Mouse (Mus musculus) hindbrain, embryonic 11.5 days (tissue): ENCODE data around the gene Ptges3l. TPM values are rescaled to one million over a fixed set of nuclear protein-coding genes. Genes with fewer than 3 reads are reported as not detected.
A peak's percentile ranks its signal among the peaks of the same experiment; 100 is the strongest.
"Not testable (repeated sequence)": the region's sequence is repeated elsewhere in the genome, so short reads cannot be mapped to it uniquely, and the experiment has no call there.

Experiments used
- ATAC-seq: fragments of 200-750 bp; cut with Nextera tagmentation; 2 replicates; pipeline ENCODE4 v1.8.0; 2017; ENCODE audit warnings: mild to moderate bottlenecking, moderate TSS enrichment, moderate library complexity; ENCODE audit not compliant: low FRiP score
- DNase-seq: peaks from one replicate; pipeline ENCODE4 v3.0.0-alpha.2; 2015; ENCODE audit warnings: low spot score
- H3K27ac ChIP-seq: fragments of 300-500 bp; sonication (generic); 2 replicates; pipeline ENCODE4 v1.5.1; 2014; ENCODE audit warnings: mild to moderate bottlenecking, low read depth, low read length
- H3K27me3 ChIP-seq: fragments of 300-500 bp; sonication (generic); 2 replicates; pipeline ENCODE4 v1.6.1; 2014; ENCODE audit warnings: mild to moderate bottlenecking, low read length, moderate library complexity, mixed read lengths; ENCODE audit not compliant: control insufficient read depth, insufficient read depth
- H3K36me3 ChIP-seq: fragments of 300-500 bp; sonication (generic); 2 replicates; pipeline ENCODE4 v1.6.1; 2014; ENCODE audit warnings: mild to moderate bottlenecking, low read length, moderate library complexity, mixed read lengths; ENCODE audit not compliant: control insufficient read depth, insufficient read depth
- H3K4me1 ChIP-seq: fragments of 300-500 bp; sonication (generic); replicated peaks from 2 replicates; pipeline ENCODE4 v1.6.1; 2014; ENCODE audit warnings: low read length, mixed read lengths; ENCODE audit not compliant: control insufficient read depth, insufficient read depth
- H3K4me2 ChIP-seq: fragments of 300-500 bp; sonication (generic); replicated peaks from 2 replicates; pipeline ENCODE4 v1.6.1; 2014; ENCODE audit warnings: mild to moderate bottlenecking, low read depth, low read length
- H3K4me3 ChIP-seq: fragments of 300-500 bp; sonication (generic); 2 replicates; pipeline ENCODE4 v1.5.1; 2014; ENCODE audit warnings: low read depth, low read length
- H3K9ac ChIP-seq: fragments of 300-500 bp; sonication (generic); 2 replicates; pipeline ENCODE4 v1.6.1; 2014; ENCODE audit warnings: low read depth, low read length
- H3K9me3 ChIP-seq: fragments of 300-500 bp; sonication (generic); 2 replicates; pipeline ENCODE4 v1.6.1; 2016; ENCODE audit warnings: low read length; ENCODE audit not compliant: control insufficient read depth
- WGBS: fragments of 180-500 bp; shearing (Covaris S2); extraction: QIAGEN DNeasy Blood & Tissue Kit; methylation state at CpG from one replicate; pipeline ENCODE4 v1.1.7; 2014; 5-methylcytosine and 5-hydroxymethylcytosine counted together
- polyA plus RNA-seq: library from polyadenylated mRNA; unstranded; fragments of >200 nt; fragmentation: Nextera tagmentation; extraction: Ambion mirVana; gene quantifications from 2 replicates; pipeline ENCODE4 v1.2.1, GENCODE M21; 2014

Gene Ptges3l
- polyA plus RNA-seq, 1 experiment from 2014 or later: 3.1 TPM

GRCm38 (mm10) chr11:101450394-101450793 is 25.3 kb upstream of the Ptges3l start:
- DNase-seq (no peak), ATAC-seq (no peak)
- Histone ChIP-seq H3K9me3 (no peaks in the 10 kb centered on the region), H3K4me1 (no peaks in the 10 kb centered on the region), H3K4me2 (no peak overlapping the region), H3K36me3 (no peaks in the 10 kb centered on the region), H3K4me3 (no peak overlapping the region), H3K27ac (no peak overlapping the region), H3K27me3 (no peaks in the 10 kb centered on the region), H3K9ac (no peak overlapping the region)
- WGBS: 81% methylated on average over 3 of the region's 3 CpGs

GRCm38 (mm10) chr11:101449596-101449995 is 24.5 kb upstream of the Ptges3l start:
- H3K27ac ChIP-seq, DNase-seq, H3K9me3 ChIP-seq, H3K4me1 ChIP-seq, H3K4me2 ChIP-seq, H3K4me3 ChIP-seq, H3K27me3 ChIP-seq, ATAC-seq, H3K9ac ChIP-seq, H3K36me3 ChIP-seq: not testable (repeated sequence)
- 92% methylated on average over 4 of the region's 4 CpGs for WGBS

- Histone ChIP-seq H3K36me3 (0 out of 2 replicates have a peak, but pooled peaks cover 3% of the 10 kb centered on the region), H3K4me1 (no peaks in the 10 kb centered on the region), H3K27ac (no peak overlapping the region), H3K27me3 (no peaks in the 10 kb centered on the region), H3K4me3 (no peak overlapping the region), H3K4me2 (no peak overlapping the region), H3K9me3 (no peaks in the 10 kb centered on the region), H3K9ac (no peak overlapping the region)
- WGBS: 85% methylated on average over 4 of the region's 4 CpGs
- DNase-seq (no peak), ATAC-seq (no peak)
Measured at GRCm38 (mm10) chr11:101448899-101449298, 23.8 kb upstream of the Ptges3l start.

- 40% methylated on average over 10 of the region's 10 CpGs for WGBS
- DNase-seq (no peak), ATAC-seq (no peak)
- H3K36me3 ChIP-seq: 0 out of 2 replicates have a peak, but pooled peaks cover 3% of the 10 kb centered on the region
- H3K27me3 ChIP-seq: no peaks in the 10 kb centered on the region
- H3K27ac ChIP-seq: no peak within 1 kb of the TSS
- no peak within 1 kb of the TSS for H3K9ac ChIP-seq
- no peaks in the 10 kb centered on the region for H3K4me1 ChIP-seq
- no peak within 1 kb of the TSS for H3K4me3 ChIP-seq
- no peak within 1 kb of the TSS for H3K4me2 ChIP-seq
- no peaks in the 10 kb centered on the region for H3K9me3 ChIP-seq
Measured at GRCm38 (mm10) chr11:101448274-101448746, 23.2 kb upstream of the Ptges3l start, which contains the start of gene Ifi35. Gene Ifi35 (plus strand): TSS chr11:101448407.

GRCm38 (mm10) chr11:101447786-101448185 is 22.7 kb upstream of the Ptges3l start:
- Histone ChIP-seq H3K4me1 (no peaks in the 10 kb centered on the region), H3K9ac (no peak overlapping the region), H3K4me3 (no peak overlapping the region), H3K27ac (no peak overlapping the region), H3K9me3 (no peaks in the 10 kb centered on the region), H3K4me2 (no peak overlapping the region), H3K36me3 (0 out of 2 replicates have a peak, but pooled peaks cover 3% of the 10 kb centered on the region), H3K27me3 (no peaks in the 10 kb centered on the region)
- no peak for DNase-seq
- 87% methylated on average over 5 of the region's 5 CpGs for WGBS
- ATAC-seq: no peak

- not testable (repeated sequence) for H3K4me3 ChIP-seq, H3K36me3 ChIP-seq, ATAC-seq, H3K9me3 ChIP-seq, H3K9ac ChIP-seq, H3K27ac ChIP-seq, DNase-seq, H3K4me2 ChIP-seq, H3K4me1 ChIP-seq, H3K27me3 ChIP-seq
- WGBS: 93% methylated on average over 8 of the region's 8 CpGs
Measured at GRCm38 (mm10) chr11:101446860-101447259, 21.7 kb upstream of the Ptges3l start.

GRCm38 (mm10) chr11:101446319-101446718 is 21.2 kb upstream of the Ptges3l start:
- H3K4me1 ChIP-seq: no peaks in the 10 kb centered on the region
- H3K4me2 ChIP-seq: no peak overlapping the region
- H3K9ac ChIP-seq: no peak overlapping the region
- ATAC-seq: no peak
- H3K27me3 ChIP-seq: no peaks in the 10 kb centered on the region
- 90% methylated on average over 1 of the region's 1 CpGs for WGBS
- no peak overlapping the region for H3K27ac ChIP-seq
- 0 out of 2 replicates have a peak, but pooled peaks cover 3% of the 10 kb centered on the region for H3K36me3 ChIP-seq
- H3K4me3 ChIP-seq: no peak overlapping the region
- no peak for DNase-seq
- H3K9me3 ChIP-seq: no peaks in the 10 kb centered on the region

GRCm38 (mm10) chr11:101442760-101443159 is 17.6 kb upstream of the Ptges3l start:
- Histone ChIP-seq H3K4me2 (peak overlapping the region; percentile 71), H3K27ac (peak overlapping the region; percentile 91), H3K36me3 (0 out of 2 replicates have a peak, but pooled peaks cover 3% of the 10 kb centered on the region), H3K27me3 (no peaks in the 10 kb centered on the region), H3K9ac (peak overlapping the region; percentile 92), H3K4me1 (no peaks in the 10 kb centered on the region), H3K9me3 (no peaks in the 10 kb centered on the region), H3K4me3 (peak overlapping the region; percentile 88)
- ATAC-seq (no peak; the same call in 1 of the 2 replicates), DNase-seq (no peak)
- 2% methylated on average over 14 of the region's 14 CpGs for WGBS

- H3K9me3 ChIP-seq: no peaks in the 10 kb centered on the region
- 0 out of 2 replicates have a peak, but pooled peaks cover 3% of the 10 kb centered on the region for H3K36me3 ChIP-seq
- DNase-seq: peak; percentile 97
- H3K4me2 ChIP-seq: peak within 1 kb of the TSS; percentile 71
- peak within 1 kb of the TSS; percentile 88 for H3K4me3 ChIP-seq
- H3K27ac ChIP-seq: peak within 1 kb of the TSS; percentile 91
- peak; percentile 99 for ATAC-seq
- no peaks in the 10 kb centered on the region for H3K27me3 ChIP-seq
- peak within 1 kb of the TSS; percentile 92 for H3K9ac ChIP-seq
- no peaks in the 10 kb centered on the region for H3K4me1 ChIP-seq
- 1% methylated on average over 42 of the region's 42 CpGs for WGBS
Measured at GRCm38 (mm10) chr11:101442127-101442693, 17.1 kb upstream of the Ptges3l start, which contains the start of gene Rpl27. Gene Rpl27 (plus strand): TSS chr11:101442298.
